Mouse (Mus musculus): Measurements from ENCODE around the gene Cd300ld. TPM values are rescaled to one million over a fixed set of nuclear protein-coding genes. Genes with fewer than 3 reads are reported as not detected.

The Cd300ld gene
- polyA plus RNA-seq, 1 experiment from 2014 or later: 0.32 TPM

- Histone ChIP-seq H3K27me3 (ENCODE audit: control insufficient read depth, insufficient read depth, low read length) (no peaks in the 10 kb centered on the region), H3K4me3 (ENCODE audit: low read length) (no peak overlapping the region), H3K9ac (ENCODE audit: low read depth, low read length) (no peak overlapping the region), H3K4me1 (ENCODE audit: control insufficient read depth, insufficient read depth, low read length) (no peaks in the 10 kb centered on the region), H3K27ac (ENCODE audit: low read depth, low read length) (no peak overlapping the region), H3K9me3 (ENCODE audit: control insufficient read depth, low read length) (no peaks in the 10 kb centered on the region), H3K36me3 (ENCODE audit: control insufficient read depth, insufficient read depth, low read length) (no peaks in the 10 kb centered on the region), H3K4me2 (replicated peaks; ENCODE audit: low read depth, low read length) (no peak overlapping the region)
- 56% methylated on average over 3 of the region's 3 CpGs for WGBS
- ATAC-seq (ENCODE audit: low FRiP score, low TSS enrichment): no peak
Observed at GRCm38 (mm10) chr11:114965182-114965828, 24.4 kb downstream of the Cd300ld start.

GRCm38 (mm10) chr11:114960369-114960768, 29.4 kb downstream of the Cd300ld start:
- Histone ChIP-seq H3K9me3 (ENCODE audit: control insufficient read depth, low read length) (no peaks in the 10 kb centered on the region), H3K4me1 (ENCODE audit: control insufficient read depth, insufficient read depth, low read length) (no peaks in the 10 kb centered on the region), H3K27me3 (ENCODE audit: control insufficient read depth, insufficient read depth, low read length) (no peaks in the 10 kb centered on the region), H3K4me3 (ENCODE audit: low read length) (no peak overlapping the region), H3K9ac (ENCODE audit: low read depth, low read length) (no peak overlapping the region), H3K27ac (ENCODE audit: low read depth, low read length) (no peak overlapping the region), H3K36me3 (ENCODE audit: control insufficient read depth, insufficient read depth, low read length) (no peaks in the 10 kb centered on the region), H3K4me2 (replicated peaks; ENCODE audit: low read depth, low read length) (no peak overlapping the region)
- ATAC-seq (ENCODE audit: low FRiP score, low TSS enrichment): no peak
- WGBS: 67% methylated on average over 1 of the region's 1 CpGs

DNA sequence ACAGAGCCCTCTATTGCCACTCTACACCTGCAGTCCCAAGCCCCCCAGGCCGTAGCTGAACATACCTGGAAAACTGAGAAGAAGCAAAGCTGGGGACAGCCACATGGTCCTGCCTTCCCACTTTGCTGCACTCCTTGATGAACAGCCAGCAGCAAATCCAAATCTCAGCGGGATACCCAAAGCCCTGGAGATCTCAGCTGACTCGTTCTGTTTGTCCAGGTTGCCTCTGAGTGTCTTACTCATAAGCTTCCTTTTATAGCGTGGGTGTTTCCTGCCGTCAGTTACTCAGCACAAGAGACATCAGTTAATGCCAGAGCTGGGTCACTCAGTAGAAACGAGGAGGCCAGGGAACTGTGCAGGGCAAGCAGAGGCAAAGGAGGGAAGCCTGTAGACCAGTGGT, 55.6 kb downstream of the Cd300ld start, which contains the start of gene Cd300lb:
Gene Cd300lb (minus strand): TSS at position 243 of the 400 bp plus-strand sequence.
- ATAC-seq (ENCODE audit: low FRiP score, low TSS enrichment): no peak
- no peaks in the 10 kb centered on the region for H3K9me3 ChIP-seq (ENCODE audit: control insufficient read depth, low read length)
- no peak within 1 kb of the TSS for H3K4me2 ChIP-seq (replicated peaks; ENCODE audit: low read depth, low read length)
- WGBS: 47% methylated on average over 6 of the region's 6 CpGs
- no peak within 1 kb of the TSS for H3K9ac ChIP-seq (ENCODE audit: low read depth, low read length)
- no peaks in the 10 kb centered on the region for H3K4me1 ChIP-seq (ENCODE audit: control insufficient read depth, insufficient read depth, low read length)
- no peak within 1 kb of the TSS for H3K4me3 ChIP-seq (ENCODE audit: low read length)
- H3K36me3 ChIP-seq (ENCODE audit: control insufficient read depth, insufficient read depth, low read length): no peaks in the 10 kb centered on the region
- H3K27ac ChIP-seq (ENCODE audit: low read depth, low read length): no peak within 1 kb of the TSS
- no peaks in the 10 kb centered on the region for H3K27me3 ChIP-seq (ENCODE audit: control insufficient read depth, insufficient read depth, low read length)

GRCm38 (mm10) chr11:114933591-114933990, 56.1 kb downstream of the Cd300ld start:
- H3K4me1 ChIP-seq (ENCODE audit: control insufficient read depth, insufficient read depth, low read length): no peaks in the 10 kb centered on the region
- no peak for ATAC-seq (ENCODE audit: low FRiP score, low TSS enrichment)
- no peak overlapping the region for H3K4me2 ChIP-seq (replicated peaks; ENCODE audit: low read depth, low read length)
- no peak overlapping the region for H3K4me3 ChIP-seq (ENCODE audit: low read length)
- H3K9ac ChIP-seq (ENCODE audit: low read depth, low read length): no peak overlapping the region
- no peaks in the 10 kb centered on the region for H3K9me3 ChIP-seq (ENCODE audit: control insufficient read depth, low read length)
- WGBS: 74% methylated on average over 4 of the region's 4 CpGs
- no peaks in the 10 kb centered on the region for H3K27me3 ChIP-seq (ENCODE audit: control insufficient read depth, insufficient read depth, low read length)
- H3K27ac ChIP-seq (ENCODE audit: low read depth, low read length): no peak overlapping the region
- no peaks in the 10 kb centered on the region for H3K36me3 ChIP-seq (ENCODE audit: control insufficient read depth, insufficient read depth, low read length)

Other genes starting within 250 kb of the Cd300ld start
- gene Kif19a, start 224.5 kb downstream of the Cd300ld start, polyA plus RNA-seq (2014; fragmentation: Nextera tagmentation; extraction: Ambion mirVana): 0.14 and 0.21 TPM in 2 replicates
- 0.77 and 1.6 TPM in 2 replicates for gene Btbd17, start 194.0 kb downstream of the Cd300ld start, polyA plus RNA-seq (2014; fragmentation: Nextera tagmentation; extraction: Ambion mirVana)
- gene Gpr142, start 191.0 kb downstream of the Cd300ld start, polyA plus RNA-seq (2014; fragmentation: Nextera tagmentation; extraction: Ambion mirVana): 0.19 TPM in 1 of 2 replicates, not detected in the other
- 49.9 and 105 TPM in 2 replicates for gene Gprc5c, start 138.8 kb downstream of the Cd300ld start, polyA plus RNA-seq (2014; fragmentation: Nextera tagmentation; extraction: Ambion mirVana)
- 0.91 and 1.2 TPM in 2 replicates for gene Cd300a, start 99.9 kb downstream of the Cd300ld start, polyA plus RNA-seq (2014; fragmentation: Nextera tagmentation; extraction: Ambion mirVana)
- gene Cd300lb, start 55.5 kb downstream of the Cd300ld start, polyA plus RNA-seq (2014; fragmentation: Nextera tagmentation; extraction: Ambion mirVana): 0.21 and 0.49 TPM in 2 replicates
- gene Cd300c, start 20.8 kb downstream of the Cd300ld start, polyA plus RNA-seq (2014; fragmentation: Nextera tagmentation; extraction: Ambion mirVana): not detected in 2 replicates
- 1.2 and 1.3 TPM in 2 replicates for gene Cd300c2, start 12.0 kb upstream of the Cd300ld start, polyA plus RNA-seq (2014; fragmentation: Nextera tagmentation; extraction: Ambion mirVana)
- not detected in 2 replicates for gene Cd300ld2, start 26.3 kb upstream of the Cd300ld start, polyA plus RNA-seq (2014; fragmentation: Nextera tagmentation; extraction: Ambion mirVana)
- not detected in 2 replicates for gene Cd300ld4, start 37.1 kb upstream of the Cd300ld start, polyA plus RNA-seq (2014; fragmentation: Nextera tagmentation; extraction: Ambion mirVana)
- gene Cd300ld5, start 47.8 kb upstream of the Cd300ld start, polyA plus RNA-seq (2014; fragmentation: Nextera tagmentation; extraction: Ambion mirVana): not detected in 2 replicates
- not detected in 2 replicates for gene Cd300ld3, start 58.5 kb upstream of the Cd300ld start, polyA plus RNA-seq (2014; fragmentation: Nextera tagmentation; extraction: Ambion mirVana)
- gene Cd300e, start 72.3 kb upstream of the Cd300ld start, polyA plus RNA-seq (2014; fragmentation: Nextera tagmentation; extraction: Ambion mirVana): not detected in 2 replicates
- 0.96 and 1.2 TPM in 2 replicates for gene Rab37, start 101.5 kb upstream of the Cd300ld start, polyA plus RNA-seq (2014; fragmentation: Nextera tagmentation; extraction: Ambion mirVana)
- 0.26 TPM in 2 replicates for gene Cd300lf, start 144.1 kb upstream of the Cd300ld start, polyA plus RNA-seq (2014; fragmentation: Nextera tagmentation; extraction: Ambion mirVana)
- gene Slc9a3r1, start 173.4 kb upstream of the Cd300ld start, polyA plus RNA-seq (2014; fragmentation: Nextera tagmentation; extraction: Ambion mirVana): 81.5 and 110 TPM in 2 replicates
- gene Tmem104, start 197.6 kb upstream of the Cd300ld start, polyA plus RNA-seq (2014; fragmentation: Nextera tagmentation; extraction: Ambion mirVana): 6.3 and 10.3 TPM in 2 replicates
- 18.2 and 18.4 TPM in 2 replicates for gene Nat9, start 197.9 kb upstream of the Cd300ld start, polyA plus RNA-seq (2014; fragmentation: Nextera tagmentation; extraction: Ambion mirVana)